Mouse (Mus musculus) heart, postnatal 25 days (tissue): Measurements from ENCODE around the gene Marc1. TPM values are rescaled to one million over a fixed set of nuclear protein-coding genes. Genes with fewer than 3 reads are reported as not detected.

ENCODE experiments used
- DNase-seq: peaks from one replicate; pipeline ENCODE4 v3.0.0; 2022; ENCODE audit warnings: low spot score
- intact Hi-C: fragments of 180-260 bp; cut with DNase I; formaldehyde crosslinking; loops from one replicate; pipeline ENCODE4 v1.15.1; 2025
- total RNA-seq, 2 experiments: library from RNA; stranded (reverse); gene quantifications; 2 replicates each; pipeline ENCODE4 v1.2.3; 2021

The Marc1 gene
- total RNA-seq, 2 experiments from 2014 or later = not detected

- DNase-seq = no peak
- intact Hi-C loops = loop anchor here (2.0 kb wide), 5 partner anchors 20 to 368 kb away; partner anchors contain the start of gene C130074G19Rik
Observed at GRCm38 (mm10) chr1:184825093-184825492, 14.0 kb upstream of the Marc1 start.

DNA sequence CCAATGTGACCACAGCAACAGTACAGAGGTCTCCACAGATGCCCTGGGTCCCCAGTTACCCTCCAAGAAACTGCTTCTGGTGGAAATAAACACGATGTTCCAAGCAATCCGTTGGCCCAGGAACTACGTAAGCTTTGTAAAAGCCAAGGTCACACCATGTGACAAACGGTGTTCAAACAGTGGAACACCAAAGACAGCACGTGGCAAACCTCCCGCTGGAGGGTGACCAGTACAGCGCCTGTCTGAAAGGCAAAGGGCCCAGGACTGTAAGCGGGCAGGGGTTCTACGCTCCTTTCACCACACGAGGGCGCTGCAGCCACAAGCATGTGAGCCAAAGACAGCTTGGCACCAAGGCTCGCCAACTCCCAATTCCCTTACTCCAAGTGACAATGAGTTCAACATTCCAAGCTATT, 13.3 kb upstream of the Marc1 start:
- peak; percentile 81 for DNase-seq
- intact Hi-C loops = loop anchor here (2.0 kb wide), 5 partner anchors 20 to 368 kb away; partner anchors contain the start of gene C130074G19Rik

DNA sequence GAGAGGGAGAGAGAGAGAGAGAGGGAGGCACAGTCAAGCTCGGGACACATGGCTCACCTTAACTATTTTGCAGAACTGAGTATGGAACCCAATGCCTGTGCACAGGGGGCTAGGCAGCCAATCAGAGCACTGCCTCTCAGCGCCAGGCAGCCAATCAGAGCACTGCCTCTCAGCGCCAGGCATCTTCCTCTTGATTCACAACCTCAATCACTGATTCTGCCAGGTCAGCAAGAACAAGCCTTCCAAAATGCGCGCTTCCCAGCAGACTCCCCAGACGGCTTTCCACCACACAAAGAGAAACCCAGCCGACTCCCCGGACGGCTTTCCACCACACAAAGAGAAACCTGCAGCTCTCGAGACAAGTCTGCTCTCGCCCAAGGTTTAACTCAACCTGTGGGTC, 11.6 kb upstream of the Marc1 start:
- intact Hi-C loops = no loop called here
- no peak for DNase-seq

DNA sequence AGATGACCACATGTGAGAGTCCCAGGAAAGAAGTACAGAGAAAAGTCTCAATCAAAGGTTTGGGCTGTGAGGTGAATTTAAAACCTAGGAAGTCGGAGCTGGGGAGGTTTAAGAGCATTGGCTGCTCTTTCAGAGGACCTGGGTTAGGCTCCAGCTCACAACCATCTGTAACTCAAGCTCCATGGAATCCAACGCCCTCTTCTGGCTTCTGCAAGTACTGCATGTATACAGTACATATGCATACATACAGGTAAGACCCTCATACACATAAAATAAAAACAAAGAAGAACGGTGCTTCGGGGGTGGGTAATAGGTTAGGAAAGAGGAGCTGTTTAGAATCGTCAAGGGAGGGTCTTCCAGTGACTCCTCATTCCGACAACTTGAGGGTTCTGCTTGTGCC, 6.7 kb upstream of the Marc1 start:
- intact Hi-C loops = no loop called here
- DNase-seq = no peak

DNA sequence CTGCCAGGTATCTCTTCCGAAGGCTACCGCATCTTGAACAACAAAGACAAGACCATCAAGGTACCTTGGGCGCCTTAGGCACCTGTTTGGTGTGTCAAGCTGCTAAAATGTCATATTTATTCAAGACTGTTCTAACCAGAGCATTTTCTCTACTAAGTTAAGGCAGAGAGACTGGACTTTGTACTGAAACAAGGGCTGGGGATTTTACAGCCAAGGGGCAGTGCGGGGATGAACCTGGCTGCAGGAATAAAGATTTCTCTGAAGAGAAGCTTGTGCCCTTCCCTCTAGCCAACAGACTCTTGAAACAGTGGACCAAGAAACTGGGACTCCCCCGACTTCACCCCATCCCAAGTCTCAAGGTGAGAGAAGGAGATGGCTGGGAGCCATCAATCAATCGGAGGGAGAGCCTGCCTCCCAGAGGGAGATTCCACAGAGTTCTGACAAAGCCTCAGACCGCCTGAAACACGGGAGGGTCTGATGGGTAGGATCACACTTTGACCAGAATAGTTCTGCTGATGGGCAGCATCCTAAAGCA, 670 bp upstream of the Marc1 start:
- intact Hi-C loops = no loop called here
- no peak for DNase-seq

- no peak for DNase-seq
- intact Hi-C loops = no loop called here
Observed at GRCm38 (mm10) chr1:184809578-184810001, 1.5 kb downstream of the Marc1 start.

GRCm38 (mm10) chr1:184808418-184809012, 2.6 kb downstream of the Marc1 start:
- DNase-seq = no peak
- intact Hi-C loops = no loop called here

DNA sequence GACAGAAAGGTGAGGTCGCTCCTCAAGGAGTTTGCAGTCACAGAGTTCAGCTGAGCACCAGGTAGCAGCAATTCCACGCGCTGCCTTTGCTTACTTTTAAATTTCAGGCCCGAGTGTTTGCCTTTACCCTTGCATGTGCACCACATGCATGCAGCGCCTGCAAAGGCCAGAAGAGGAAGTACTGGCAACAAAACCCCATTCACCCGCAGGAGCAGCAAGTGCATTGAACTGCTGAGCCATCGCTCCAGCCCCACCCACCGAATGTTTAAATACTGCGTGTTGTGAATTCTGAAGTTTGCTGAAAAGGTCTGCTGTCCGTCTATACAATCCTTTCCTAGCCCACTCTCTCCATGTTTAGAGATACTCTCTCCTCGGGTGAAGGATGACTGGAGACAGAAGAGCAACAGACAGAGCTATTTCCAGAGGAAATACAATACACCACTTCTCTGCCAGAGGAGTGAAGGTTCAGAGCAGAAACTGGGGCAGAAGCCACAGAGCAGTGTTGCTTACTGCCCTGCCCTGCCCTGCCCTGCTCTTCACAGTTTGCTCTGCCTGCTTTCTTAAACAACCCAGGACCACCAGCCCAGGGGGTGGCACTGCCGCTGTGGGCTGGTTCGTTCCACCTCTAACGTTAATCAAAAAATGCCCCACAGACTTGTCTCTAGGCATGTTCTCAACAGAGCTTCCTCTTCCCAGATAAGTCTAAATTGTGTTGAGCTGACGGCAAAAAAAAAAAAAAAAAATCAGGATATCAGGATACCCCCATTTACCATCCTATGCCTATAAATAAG, 3.3 kb downstream of the Marc1 start:
- DNase-seq = no peak
- intact Hi-C loops = no loop called here

GRCm38 (mm10) chr1:184807123-184807522, 4.0 kb downstream of the Marc1 start:
- intact Hi-C loops = no loop called here
- no peak for DNase-seq

- DNase-seq = no peak
Observed at GRCm38 (mm10) chr1:184805749-184806148, 5.4 kb downstream of the Marc1 start.

DNA sequence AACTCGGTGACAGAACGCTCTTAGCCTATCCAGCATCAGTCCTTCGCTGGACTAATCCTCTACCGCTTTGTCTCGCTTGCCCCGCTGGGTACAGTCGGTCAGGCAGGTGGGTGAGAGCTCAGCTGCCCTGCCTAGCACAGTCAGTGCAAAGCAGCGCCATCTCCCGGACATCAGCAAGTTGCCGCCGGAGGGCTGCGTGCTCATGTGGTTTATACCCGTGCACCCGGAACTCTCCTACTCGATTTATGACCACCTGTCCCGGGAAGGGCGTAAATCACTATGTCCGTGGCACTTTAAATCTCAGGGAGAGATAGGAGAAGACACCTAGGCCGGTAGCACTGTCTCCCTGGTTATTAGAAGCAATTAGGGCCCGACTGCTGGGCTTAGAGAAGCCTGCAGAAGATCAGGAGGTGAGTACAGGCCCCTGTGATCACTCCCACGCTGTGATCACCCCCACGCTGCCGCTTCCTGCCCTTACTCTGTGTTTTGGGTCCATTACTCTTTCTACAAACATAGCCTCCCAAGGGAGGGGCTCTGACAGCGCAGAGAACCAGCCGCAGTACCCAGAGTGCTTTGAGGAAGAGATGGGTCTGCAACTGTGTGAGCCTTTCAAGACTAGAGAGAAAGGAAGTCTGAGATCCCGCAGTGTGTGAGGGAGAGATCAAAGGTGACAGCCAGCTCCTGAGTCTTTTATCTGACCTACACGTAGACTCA, 17.8 kb downstream of the Marc1 start:
- no peak for DNase-seq
- intact Hi-C loops = no loop called here

More at GRCm38 (mm10) chr1:184805749-184806148, 5.4 kb downstream of the Marc1 start:
- intact Hi-C loops = no loop called here

DNA sequence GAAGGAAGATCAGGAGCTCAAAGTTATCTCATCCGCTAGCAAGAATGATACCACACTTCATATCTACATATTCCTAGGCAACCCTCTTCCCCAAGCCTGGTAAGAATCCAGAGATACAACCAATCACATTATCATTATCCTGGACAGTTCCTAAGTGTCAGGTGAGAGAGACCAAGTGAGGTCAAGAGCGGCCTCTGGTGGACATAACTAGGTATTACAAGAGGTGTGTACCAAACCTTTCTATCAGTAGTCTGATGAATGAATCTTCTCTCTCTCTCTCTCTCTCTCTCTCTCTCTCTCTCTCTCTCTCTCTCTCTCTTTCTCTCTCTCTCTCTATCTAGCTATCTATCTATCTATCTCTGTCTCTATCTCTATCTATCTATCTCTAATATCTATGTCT, 20.0 kb downstream of the Marc1 start:
- intact Hi-C loops = no loop called here
- DNase-seq = no peak

DNA sequence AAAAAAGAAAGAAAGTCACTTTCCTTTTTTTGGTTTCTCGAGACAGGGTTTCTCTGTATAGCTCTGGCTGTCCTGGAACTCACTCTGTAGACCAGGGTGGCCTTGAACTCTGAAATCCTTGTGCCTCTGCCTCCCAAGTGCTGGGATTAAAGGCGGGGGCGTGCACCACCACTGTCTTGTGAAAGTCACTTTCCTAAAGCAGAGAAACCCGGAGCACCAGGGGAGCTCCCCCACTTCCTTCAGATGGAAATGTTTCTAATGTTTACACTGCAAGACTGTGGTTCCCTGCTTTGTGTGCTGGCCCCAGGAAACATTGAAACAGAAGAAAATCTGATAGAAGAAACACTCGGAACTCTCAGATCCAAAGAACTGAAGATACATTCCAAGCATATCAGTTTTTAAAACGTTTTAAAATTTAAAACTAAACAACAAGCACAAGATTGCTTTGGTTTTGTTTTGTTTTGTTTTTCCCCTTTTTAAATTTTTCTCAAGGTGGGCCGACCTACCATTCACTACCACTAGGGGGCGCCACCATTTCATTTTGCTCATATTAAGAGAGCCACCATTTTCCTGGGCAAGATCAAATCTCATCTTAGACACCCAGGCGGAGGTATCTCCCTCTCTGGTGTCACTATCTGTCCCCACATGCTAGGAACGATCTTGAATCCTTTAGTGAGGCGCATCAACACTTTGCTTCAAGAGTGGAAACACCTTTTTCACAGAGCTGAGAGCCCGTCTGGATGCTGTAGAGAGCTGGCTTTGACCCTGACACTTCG, 24.5 kb downstream of the Marc1 start:
- intact Hi-C loops = no loop called here
- no peak for DNase-seq

GRCm38 (mm10) chr1:184783641-184784040, 27.5 kb downstream of the Marc1 start:
- DNase-seq = no peak
- intact Hi-C loops = no loop called here

- intact Hi-C loops = no loop called here
- no peak for DNase-seq
Observed at GRCm38 (mm10) chr1:184782161-184782513, 29.0 kb downstream of the Marc1 start.

DNA sequence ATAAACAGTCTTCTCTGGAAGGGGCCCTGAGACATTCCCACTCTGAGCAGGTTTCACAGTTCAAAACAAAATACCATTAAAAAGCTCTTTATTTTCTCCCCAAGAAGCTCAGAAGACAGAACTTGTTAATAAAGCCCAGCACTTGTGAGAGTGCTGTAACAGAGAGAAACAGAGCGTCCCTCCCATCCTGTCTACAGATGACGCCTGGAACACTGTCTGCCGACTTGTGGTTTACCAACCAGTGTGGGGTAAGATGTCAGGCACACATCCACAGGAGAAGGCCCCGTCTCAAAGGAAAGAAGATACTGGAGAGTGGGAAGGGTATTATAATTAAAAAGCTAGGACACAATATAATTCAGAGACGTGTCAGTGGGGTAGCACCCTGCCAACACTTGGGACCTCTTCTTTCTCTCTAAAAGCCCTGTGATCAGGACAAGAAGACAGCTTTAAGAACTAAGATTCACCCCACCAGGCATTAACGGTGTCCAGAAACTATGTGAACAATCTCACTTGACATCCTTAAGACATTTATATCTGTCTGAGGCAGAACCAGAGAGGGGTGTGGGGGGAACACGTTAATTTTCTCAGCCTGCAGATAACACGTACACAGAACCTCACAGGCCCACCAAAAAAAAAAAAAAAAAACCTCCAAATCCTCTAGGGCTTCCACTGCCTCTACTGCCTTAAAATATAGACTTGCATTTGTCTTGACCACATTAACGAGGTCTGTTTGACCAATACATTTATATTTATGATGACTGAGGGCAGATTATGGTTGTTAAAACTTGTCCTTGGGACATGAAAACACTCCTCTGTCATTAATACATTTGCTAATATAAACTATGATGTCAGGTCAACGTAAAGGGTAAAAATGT, 29.6 kb downstream of the Marc1 start:
- DNase-seq = no peak
- intact Hi-C loops = no loop called here

GRCm38 (mm10) chr1:184778157-184778556, 33.0 kb downstream of the Marc1 start:
- DNase-seq = no peak
- intact Hi-C loops = no loop called here

GRCm38 (mm10) chr1:184777061-184777795, 33.9 kb downstream of the Marc1 start:
- intact Hi-C loops = no loop called here
- no peak for DNase-seq
